Mouse (Mus musculus) cerebellum, adult 2 months (tissue): ENCODE measurements at regions not wholly inside any gene's neighbourhood (a gene's known extent, or its start where the extent isn't known, plus 50 kb on each side); places are given as distances from the start of the nearest gene placed in this dataset.
A peak's percentile ranks its signal among the peaks of the same experiment; 100 is the strongest.

Experiments
- DNase-seq, 2 experiments: peaks; one replicate each; pipeline ENCODE4 v3.0.0; 2021
- H3K27ac ChIP-seq: fragments of 200-500 bp; 2 replicates; pipeline ENCODE4 v1.5.1; 2012; ENCODE audit warnings: low read length, control low read depth, inconsistent platforms; ENCODE audit not compliant: insufficient read depth
- H3K27me3 ChIP-seq: fragments of 200-500 bp; 2 replicates; pipeline ENCODE4 v1.6.1; 2012; ENCODE audit warnings: inconsistent platforms, mild to moderate bottlenecking, low read length, moderate library complexity; ENCODE audit not compliant: control insufficient read depth, insufficient read depth
- H3K4me1 ChIP-seq: fragments of 200-500 bp; 2 replicates; pipeline ENCODE4 v1.6.1; 2011; ENCODE audit warnings: low read length; ENCODE audit not compliant: control insufficient read depth, insufficient read depth
- H3K4me3 ChIP-seq: fragments of 200-500 bp; replicated peaks from 2 replicates; pipeline ENCODE3; 2011; ENCODE audit warnings: mild to moderate bottlenecking, low read depth, low read length, control low read depth; ENCODE audit not compliant: insufficient read depth
- CTCF ChIP-seq: fragments of 200-500 bp; IDR thresholded peaks from 2 replicates; pipeline ENCODE4 v1.5.1; 2011; ENCODE audit warnings: low read depth, mild to moderate bottlenecking, control low read depth, low read length, moderate library complexity, borderline replicate concordance; ENCODE audit not compliant: insufficient read depth
- POLR2A ChIP-seq: fragments of 200-500 bp; IDR thresholded peaks from 2 replicates; pipeline ENCODE4 v1.6.1; 2011; ENCODE audit warnings: low read length, control low read depth, borderline replicate concordance; ENCODE audit not compliant: insufficient read depth
- WGBS: fragments of 180-500 bp; shearing (Covaris S2); methylation state at CpG from one replicate; pipeline ENCODE4 v1.1.7; 2018; 5-methylcytosine and 5-hydroxymethylcytosine counted together

DNA sequence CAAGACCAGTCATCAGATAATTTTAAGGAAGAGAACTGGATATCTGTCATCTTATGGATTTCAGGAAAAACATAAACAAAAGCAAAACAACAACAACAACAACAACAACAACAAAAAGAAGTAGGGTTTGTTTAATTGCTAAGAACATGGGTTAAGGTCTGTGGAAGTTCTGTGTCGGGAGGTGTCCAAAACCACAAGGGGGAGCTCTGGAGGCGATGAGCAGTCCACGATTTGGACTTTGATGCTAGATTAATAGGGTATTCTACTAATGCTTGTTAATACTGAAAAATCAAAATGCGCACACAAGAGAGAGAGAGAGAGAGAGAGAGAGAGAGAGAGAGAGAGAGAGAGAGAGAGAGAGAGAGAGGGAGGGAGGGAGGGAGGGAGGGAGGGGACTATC is 692.0 kb upstream of the Car10 start:
- no peak overlapping the region for H3K4me3 ChIP-seq
- 15% methylated on average over 4 of the region's 4 CpGs for WGBS
- no peaks in the 10 kb centered on the region for H3K4me1 ChIP-seq
- peak; percentile 74 for TF ChIP-seq CTCF
- no peak for TF ChIP-seq POLR2A
- H3K27me3 ChIP-seq: no peaks in the 10 kb centered on the region
- peak; percentile 25 to 38 for DNase-seq
- no peak overlapping the region for H3K27ac ChIP-seq

DNA sequence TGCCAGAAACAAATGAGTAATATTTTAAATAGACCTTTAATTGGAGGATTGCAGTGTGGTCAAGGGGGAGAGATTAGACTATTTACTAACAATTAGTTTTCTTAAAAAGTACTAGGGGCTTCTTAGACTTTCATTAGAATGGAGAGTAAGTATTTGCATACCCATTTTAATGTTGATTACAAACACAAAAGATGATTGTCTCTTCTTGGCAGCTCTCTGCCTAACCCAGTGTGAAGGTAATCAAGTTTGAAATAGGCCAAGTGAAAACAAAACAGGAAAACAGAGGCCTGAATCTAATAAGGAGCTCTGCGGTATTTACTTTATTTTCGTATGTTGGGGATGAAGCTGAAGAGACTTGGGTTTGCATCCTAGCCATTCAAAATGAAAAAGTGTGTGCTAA is 646.5 kb upstream of the Car10 start:
- DNase-seq: no peak
- no peak overlapping the region for H3K4me3 ChIP-seq
- no peak for TF ChIP-seq POLR2A
- TF ChIP-seq CTCF: no peak
- H3K4me1 ChIP-seq: no peaks in the 10 kb centered on the region
- H3K27ac ChIP-seq: no peak overlapping the region
- WGBS: 36% methylated on average over 2 of the region's 2 CpGs
- no peaks in the 10 kb centered on the region for H3K27me3 ChIP-seq

DNA sequence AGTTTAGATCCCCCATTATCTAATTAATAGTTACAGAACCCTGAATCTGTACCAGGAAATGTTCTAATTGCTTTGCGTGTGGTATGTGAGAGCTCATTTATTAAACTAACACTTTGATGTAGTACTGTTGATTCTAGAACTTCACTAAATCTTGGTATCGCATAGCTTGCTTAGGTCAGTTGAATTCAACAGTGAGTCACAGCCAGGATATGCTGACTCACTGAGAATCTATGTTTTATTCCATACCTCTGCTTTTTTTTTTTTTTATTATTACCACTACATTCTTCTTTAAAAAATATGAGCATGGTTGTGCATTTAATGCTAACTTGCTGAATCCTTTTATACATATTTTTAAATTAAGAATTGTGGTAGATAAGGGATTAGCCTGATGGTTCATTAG is 602.5 kb upstream of the Car10 start:
- no peak for TF ChIP-seq CTCF
- no peak for TF ChIP-seq POLR2A
- WGBS: 95% methylated on average over 2 of the region's 2 CpGs

More for the DNA sequence above, 602.5 kb upstream of the Car10 start:
- no peak overlapping the region for H3K4me3 ChIP-seq
- no peaks in the 10 kb centered on the region for H3K4me1 ChIP-seq
- no peak overlapping the region for H3K27ac ChIP-seq
- no peaks in the 10 kb centered on the region for H3K27me3 ChIP-seq
- no peak for DNase-seq
